Mouse (Mus musculus) E14TG2a.4 (cell line): ENCODE measurements at regions not wholly inside any gene's neighbourhood (a gene's known extent, or its start where the extent isn't known, plus 50 kb on each side); places are given as distances from the start of the nearest gene placed in this dataset.

Source experiments
- H3K27me3 ChIP-seq: 2 replicates; pipeline ENCODE4 v1.6.1; 2014; ENCODE audit warnings: low read length, control low read depth; ENCODE audit not compliant: insufficient read depth
- H3K36me3 ChIP-seq: 2 replicates; pipeline ENCODE4 v1.6.1; 2014; ENCODE audit warnings: low read length, control low read depth; ENCODE audit not compliant: insufficient read depth
- H3K4me1 ChIP-seq: replicated peaks from 2 replicates; pipeline ENCODE4 v1.6.1; 2014; ENCODE audit warnings: low read depth, low read length, control low read depth
- H3K4me3 ChIP-seq: replicated peaks from 2 replicates; pipeline ENCODE4 v1.5.1; 2014; ENCODE audit warnings: mild to moderate bottlenecking, low read length
- H3K9me3 ChIP-seq: 2 replicates; pipeline ENCODE4 v1.6.1; 2014; ENCODE audit warnings: low read length, control low read depth
- CTCF ChIP-seq: conservative IDR thresholded peaks from 2 replicates; pipeline ENCODE4 v1.5.1; 2014; ENCODE audit warnings: low read length
- NANOG ChIP-seq: IDR thresholded peaks from 2 replicates; pipeline ENCODE4 v1.6.1; 2014; ENCODE audit warnings: borderline replicate concordance, low read length, mixed read lengths
- POU5F1 ChIP-seq: IDR thresholded peaks from 2 replicates; pipeline ENCODE4 v1.6.1; 2014; ENCODE audit warnings: low read length, borderline replicate concordance

GRCm38 (mm10) chr3:140738654-140739369 is 473.3 kb downstream of the Pdha2 start:
- H3K27me3 ChIP-seq: no peaks in the 10 kb centered on the region
- H3K9me3 ChIP-seq: peaks cover 10% of the 10 kb centered on the region
- H3K36me3 ChIP-seq: no peaks in the 10 kb centered on the region
- TF ChIP-seq POU5F1: no peak
- no peak for TF ChIP-seq CTCF
- TF ChIP-seq NANOG: no peak
- no peaks in the 10 kb centered on the region for H3K4me1 ChIP-seq
- no peak overlapping the region for H3K4me3 ChIP-seq

- Histone ChIP-seq H3K9me3 (peaks cover 5% of the 10 kb centered on the region; the same call in 1 of the 2 replicates), H3K4me1 (no peaks in the 10 kb centered on the region), H3K27me3 (no peaks in the 10 kb centered on the region), H3K4me3 (no peak overlapping the region), H3K36me3 (no peaks in the 10 kb centered on the region)
- no peak for TF ChIP-seq POU5F1
- TF ChIP-seq CTCF: no peak
- TF ChIP-seq NANOG: no peak; the same call in 1 of the 2 replicates
These were observed 495.3 kb downstream of the Pdha2 start for GRCm38 (mm10) chr3:140716896-140717295.

GRCm38 (mm10) chr3:140707591-140708131 is 504.5 kb downstream of the Pdha2 start:
- Histone ChIP-seq H3K4me1 (no peaks in the 10 kb centered on the region), H3K4me3 (no peak overlapping the region), H3K36me3 (no peaks in the 10 kb centered on the region), H3K9me3 (no peaks in the 10 kb centered on the region), H3K27me3 (no peaks in the 10 kb centered on the region)
- TF ChIP-seq NANOG (no peak), POU5F1 (no peak), CTCF (no peak)

GRCm38 (mm10) chr3:140706725-140707124 is 505.4 kb downstream of the Pdha2 start:
- Histone ChIP-seq H3K9me3 (no peaks in the 10 kb centered on the region), H3K36me3 (no peaks in the 10 kb centered on the region), H3K4me3 (no peak overlapping the region), H3K27me3 (no peaks in the 10 kb centered on the region), H3K4me1 (no peaks in the 10 kb centered on the region)
- no peak for TF ChIP-seq CTCF
- no peak for TF ChIP-seq POU5F1
- TF ChIP-seq NANOG: no peak

- H3K9me3 ChIP-seq: no peaks in the 10 kb centered on the region
- no peaks in the 10 kb centered on the region for H3K4me1 ChIP-seq
- no peak for TF ChIP-seq POU5F1
- TF ChIP-seq NANOG: no peak
- TF ChIP-seq CTCF: no peak
- H3K27me3 ChIP-seq: no peaks in the 10 kb centered on the region
- H3K36me3 ChIP-seq: no peaks in the 10 kb centered on the region
- H3K4me3 ChIP-seq: no peak overlapping the region
These were observed 506.6 kb downstream of the Pdha2 start for GRCm38 (mm10) chr3:140705536-140705935.

GRCm38 (mm10) chr3:140702929-140703328 is 509.2 kb downstream of the Pdha2 start:
- TF ChIP-seq POU5F1 (no peak), CTCF (no peak), NANOG (no peak)
- no peak overlapping the region for H3K4me3 ChIP-seq
- H3K4me1 ChIP-seq: no peaks in the 10 kb centered on the region
- no peaks in the 10 kb centered on the region for H3K9me3 ChIP-seq
- H3K36me3 ChIP-seq: no peaks in the 10 kb centered on the region
- H3K27me3 ChIP-seq: no peaks in the 10 kb centered on the region

- Histone ChIP-seq H3K9me3 (no peaks in the 10 kb centered on the region), H3K36me3 (no peaks in the 10 kb centered on the region), H3K27me3 (no peaks in the 10 kb centered on the region), H3K4me3 (no peak overlapping the region), H3K4me1 (no peaks in the 10 kb centered on the region)
- TF ChIP-seq NANOG: no peak
- TF ChIP-seq POU5F1: no peak
- TF ChIP-seq CTCF: no peak
These were observed 509.9 kb downstream of the Pdha2 start for GRCm38 (mm10) chr3:140702271-140702681.

- no peaks in the 10 kb centered on the region for H3K9me3 ChIP-seq
- H3K4me1 ChIP-seq: no peaks in the 10 kb centered on the region
- no peaks in the 10 kb centered on the region for H3K36me3 ChIP-seq
- no peaks in the 10 kb centered on the region for H3K27me3 ChIP-seq
- no peak overlapping the region for H3K4me3 ChIP-seq
- TF ChIP-seq NANOG: no peak
- no peak for TF ChIP-seq CTCF
- no peak for TF ChIP-seq POU5F1
These were observed 514.9 kb downstream of the Pdha2 start for GRCm38 (mm10) chr3:140697295-140697694.
